Mouse (Mus musculus) midbrain, embryonic 14.5 days (tissue): ENCODE results near the gene Foxk1. TPM values are rescaled to one million over a fixed set of nuclear protein-coding genes. Genes with fewer than 3 reads are reported as not detected.

Experiments
- ATAC-seq: fragments of 200-750 bp; cut with Nextera tagmentation; 2 replicates; pipeline ENCODE4 v1.8.0; 2017; ENCODE audit warnings: moderate number of reproducible peaks, moderate library complexity; ENCODE audit not compliant: low FRiP score, low TSS enrichment
- DNase-seq: peaks from one replicate; pipeline ENCODE4 v3.0.0-alpha.2; 2015
- H3K27ac ChIP-seq: fragments of 300-500 bp; sonication (generic); replicated peaks from 2 replicates; pipeline ENCODE4 v1.5.1; 2014; ENCODE audit warnings: mild to moderate bottlenecking, low read depth, low read length, moderate library complexity
- H3K27me3 ChIP-seq: fragments of 300-500 bp; sonication (generic); 2 replicates; pipeline ENCODE4 v1.6.1; 2014; ENCODE audit warnings: low read length, control low read depth, mixed read lengths; ENCODE audit not compliant: control insufficient read depth, insufficient read depth
- H3K36me3 ChIP-seq: fragments of 300-500 bp; sonication (generic); 2 replicates; pipeline ENCODE4 v1.6.1; 2014; ENCODE audit warnings: low read length, control low read depth; ENCODE audit not compliant: control insufficient read depth, insufficient read depth
- H3K4me1 ChIP-seq: fragments of 300-500 bp; sonication (generic); 2 replicates; pipeline ENCODE4 v1.6.1; 2014; ENCODE audit warnings: mild to moderate bottlenecking, antibody characterized with exemption, low read length, control low read depth; ENCODE audit not compliant: control insufficient read depth, insufficient read depth
- H3K4me2 ChIP-seq: fragments of 300-500 bp; sonication (generic); 2 replicates; pipeline ENCODE4 v1.6.1; 2014; ENCODE audit warnings: mild to moderate bottlenecking, low read length, moderate library complexity
- H3K4me3 ChIP-seq: fragments of 300-500 bp; sonication (generic); replicated peaks from 2 replicates; pipeline ENCODE4 v1.5.1; 2014; ENCODE audit warnings: low read depth, low read length
- H3K9ac ChIP-seq: fragments of 300-500 bp; sonication (generic); replicated peaks from 2 replicates; pipeline ENCODE4 v1.6.1; 2014; ENCODE audit warnings: mild to moderate bottlenecking, low read length, moderate library complexity
- H3K9me3 ChIP-seq: fragments of 300-500 bp; sonication (generic); 2 replicates; pipeline ENCODE4 v1.6.1; 2016; ENCODE audit warnings: low read length, control low read depth, mixed read lengths; ENCODE audit not compliant: control insufficient read depth
- WGBS: fragments of 180-500 bp; shearing (Covaris S2); extraction: QIAGEN DNeasy Blood & Tissue Kit; methylation state at CpG from one replicate; pipeline ENCODE4 v1.1.7; 2014; 5-methylcytosine and 5-hydroxymethylcytosine counted together
- polyA plus RNA-seq: library from polyadenylated mRNA; unstranded; fragments of >200 nt; fragmentation: Nextera tagmentation; extraction: Ambion mirVana; gene quantifications from 2 replicates; pipeline ENCODE4 v1.2.1, GENCODE M21; 2014

The Foxk1 gene
- polyA plus RNA-seq, 1 experiment from 2014 or later: 4.6 TPM

GRCm38 (mm10) chr5:142463011-142463410, 61.7 kb downstream of the Foxk1 start:
- no peak for DNase-seq
- no peak for ATAC-seq

GRCm38 (mm10) chr5:142463461-142464454, 62.5 kb downstream of the Foxk1 start, which contains the start of gene Ap5z1:
TSS of gene Ap5z1 (plus strand) at chr5:142463944.
- no peaks in the 10 kb centered on the region for H3K9me3 ChIP-seq
- H3K36me3 ChIP-seq: peaks cover 18% of the 10 kb centered on the region
- WGBS: 1% methylated on average over 60 of the region's 60 CpGs
- peak; percentile 95 for ATAC-seq
- H3K4me2 ChIP-seq: peak within 1 kb of the TSS; percentile 92
- peak within 1 kb of the TSS; percentile 87 for H3K27ac ChIP-seq
- peak within 1 kb of the TSS; percentile 69 for H3K9ac ChIP-seq
- H3K27me3 ChIP-seq: no peaks in the 10 kb centered on the region
- H3K4me1 ChIP-seq: peaks cover 10% of the 10 kb centered on the region
- peak; percentile 97 for DNase-seq
- H3K4me3 ChIP-seq: peak within 1 kb of the TSS; percentile 74

More at GRCm38 (mm10) chr5:142463011-142463410, 61.7 kb downstream of the Foxk1 start:
- H3K4me1 ChIP-seq: peaks cover 10% of the 10 kb centered on the region
- H3K27me3 ChIP-seq: no peaks in the 10 kb centered on the region
- H3K4me2 ChIP-seq: peak overlapping the region; percentile 92
- H3K4me3 ChIP-seq: peak overlapping the region; percentile 74
- no peaks in the 10 kb centered on the region for H3K9me3 ChIP-seq
- peak overlapping the region; percentile 87 for H3K27ac ChIP-seq
- peaks cover 17% of the 10 kb centered on the region for H3K36me3 ChIP-seq
- H3K9ac ChIP-seq: peak overlapping the region; percentile 66; the same call in 1 of the 2 replicates
- WGBS: 86% methylated on average over 6 of the region's 6 CpGs

- WGBS: 94% methylated on average over 13 of the region's 13 CpGs
- Histone ChIP-seq H3K9ac (no peak overlapping the region), H3K27me3 (no peaks in the 10 kb centered on the region), H3K36me3 (peaks cover 40% of the 10 kb centered on the region), H3K4me1 (peaks cover 7% of the 10 kb centered on the region), H3K9me3 (no peaks in the 10 kb centered on the region), H3K4me2 (no peak overlapping the region), H3K4me3 (no peak overlapping the region), H3K27ac (no peak overlapping the region)
- ATAC-seq (no peak), DNase-seq (no peak)
These were observed 67.1 kb downstream of the Foxk1 start for GRCm38 (mm10) chr5:142468375-142468774.

- Histone ChIP-seq H3K27me3 (no peaks in the 10 kb centered on the region), H3K4me3 (no peak overlapping the region), H3K9me3 (no peaks in the 10 kb centered on the region), H3K27ac (no peak overlapping the region), H3K4me2 (no peak overlapping the region), H3K9ac (no peak overlapping the region), H3K4me1 (peaks cover 1% of the 10 kb centered on the region), H3K36me3 (peaks cover 44% of the 10 kb centered on the region)
- WGBS: 90% methylated on average over 11 of the region's 11 CpGs
- DNase-seq (no peak), ATAC-seq (no peak)
These were observed 68.5 kb downstream of the Foxk1 start for GRCm38 (mm10) chr5:142469796-142470195.

- WGBS: 68% methylated on average over 10 of the region's 10 CpGs
- Histone ChIP-seq H3K27me3 (no peaks in the 10 kb centered on the region), H3K4me3 (no peak overlapping the region), H3K27ac (no peak overlapping the region), H3K4me2 (no peak overlapping the region), H3K9ac (no peak overlapping the region), H3K36me3 (peaks cover 43% of the 10 kb centered on the region), H3K4me1 (no peaks in the 10 kb centered on the region), H3K9me3 (no peaks in the 10 kb centered on the region)
- peak; percentile 29 for DNase-seq
- ATAC-seq: no peak
These were observed 72.4 kb downstream of the Foxk1 start for GRCm38 (mm10) chr5:142473696-142474095.

- peaks cover 30% of the 10 kb centered on the region for H3K36me3 ChIP-seq
- WGBS: 84% methylated on average over 7 of the region's 7 CpGs
- no peak overlapping the region for H3K27ac ChIP-seq
- no peak overlapping the region for H3K4me3 ChIP-seq
- no peaks in the 10 kb centered on the region for H3K4me1 ChIP-seq
- no peak overlapping the region for H3K4me2 ChIP-seq
- DNase-seq (no peak), ATAC-seq (no peak)
- no peaks in the 10 kb centered on the region for H3K27me3 ChIP-seq
- no peaks in the 10 kb centered on the region for H3K9me3 ChIP-seq
- H3K9ac ChIP-seq: no peak overlapping the region
These were observed 74.4 kb downstream of the Foxk1 start for GRCm38 (mm10) chr5:142475669-142476068.

GRCm38 (mm10) chr5:142477346-142477745, 76.0 kb downstream of the Foxk1 start:
- no peaks in the 10 kb centered on the region for H3K27me3 ChIP-seq
- peaks cover 22% of the 10 kb centered on the region for H3K36me3 ChIP-seq
- H3K9me3 ChIP-seq: no peaks in the 10 kb centered on the region
- 88% methylated on average over 12 of the region's 12 CpGs for WGBS
- no peaks in the 10 kb centered on the region for H3K4me1 ChIP-seq
- no peak overlapping the region for H3K4me3 ChIP-seq
- no peak for ATAC-seq
- no peak overlapping the region for H3K4me2 ChIP-seq
- no peak overlapping the region for H3K9ac ChIP-seq
- H3K27ac ChIP-seq: no peak overlapping the region
- no peak for DNase-seq

- H3K36me3 ChIP-seq: peaks cover 18% of the 10 kb centered on the region; the same call in 1 of the 2 replicates
- H3K4me2 ChIP-seq: no peak overlapping the region
- H3K4me1 ChIP-seq: no peaks in the 10 kb centered on the region
- H3K9me3 ChIP-seq: no peaks in the 10 kb centered on the region
- H3K9ac ChIP-seq: no peak overlapping the region
- H3K27me3 ChIP-seq: no peaks in the 10 kb centered on the region
- H3K4me3 ChIP-seq: no peak overlapping the region
- 86% methylated on average over 5 of the region's 5 CpGs for WGBS
- DNase-seq: no peak
- ATAC-seq: no peak
- H3K27ac ChIP-seq: no peak overlapping the region
These were observed 76.7 kb downstream of the Foxk1 start for GRCm38 (mm10) chr5:142477866-142478615.
